Mouse (Mus musculus) lung, embryonic 14.5 days (tissue): ENCODE data around the gene Pak4. TPM values are rescaled to one million over a fixed set of nuclear protein-coding genes. Genes with fewer than 3 reads are reported as not detected.
"Not testable (repeated sequence)": the region's sequence is repeated elsewhere in the genome, so short reads cannot be mapped to it uniquely, and the experiment has no call there.

Experiments used
- ATAC-seq: fragments of 200-750 bp; cut with Nextera tagmentation; 2 replicates; pipeline ENCODE4 v1.8.0; 2017; ENCODE audit warnings: mild to moderate bottlenecking, moderate TSS enrichment, moderate library complexity; ENCODE audit not compliant: insufficient read depth
- DNase-seq: peaks from one replicate; pipeline ENCODE4 v3.0.0-alpha.2; 2015
- H3K27ac ChIP-seq: fragments of 300-500 bp; sonication (generic); 2 replicates; pipeline ENCODE4 v1.5.1; 2014; ENCODE audit warnings: low read depth, mild to moderate bottlenecking, moderate library complexity
- H3K27me3 ChIP-seq: fragments of 300-500 bp; sonication (generic); 2 replicates; pipeline ENCODE4 v1.6.1; 2014; ENCODE audit warnings: low read length, control low read depth; ENCODE audit not compliant: insufficient read depth
- H3K36me3 ChIP-seq: fragments of 300-500 bp; sonication (generic); 2 replicates; pipeline ENCODE4 v1.6.1; 2014; ENCODE audit warnings: control low read depth; ENCODE audit not compliant: insufficient read depth
- H3K4me1 ChIP-seq: fragments of 300-500 bp; sonication (generic); 2 replicates; pipeline ENCODE4 v1.6.1; 2014; ENCODE audit warnings: antibody characterized with exemption, control low read depth; ENCODE audit not compliant: insufficient read depth
- H3K4me2 ChIP-seq: fragments of 300-500 bp; sonication (generic); 2 replicates; pipeline ENCODE4 v1.6.1; 2014; ENCODE audit warnings: mild to moderate bottlenecking
- H3K4me3 ChIP-seq: fragments of 300-500 bp; sonication (generic); 2 replicates; pipeline ENCODE4 v1.5.1; 2014; ENCODE audit warnings: low read depth, low read length
- H3K9ac ChIP-seq: fragments of 300-500 bp; sonication (generic); 2 replicates; pipeline ENCODE4 v1.6.1; 2014
- H3K9me3 ChIP-seq: fragments of 300-500 bp; sonication (generic); 2 replicates; pipeline ENCODE4 v1.6.1; 2016; ENCODE audit warnings: low read depth, low read length, control low read depth
- CTCF ChIP-seq: IDR thresholded peaks from 2 replicates; pipeline ENCODE4 v1.5.1; 2016; ENCODE audit warnings: antibody characterized with exemption, low read depth
- WGBS: fragments of 180-500 bp; shearing (Covaris S2); extraction: QIAGEN DNeasy Blood & Tissue Kit; methylation state at CpG from one replicate; pipeline ENCODE4 v1.1.7; 2014; 5-methylcytosine and 5-hydroxymethylcytosine counted together
- polyA plus RNA-seq: library from polyadenylated mRNA; unstranded; fragments of >200 nt; fragmentation: Nextera tagmentation; extraction: Ambion mirVana; gene quantifications from 2 replicates; pipeline ENCODE4 v1.2.1, GENCODE M21; 2014

Gene Pak4
- polyA plus RNA-seq, 1 experiment from 2014 or later = 52.5 TPM

DNA sequence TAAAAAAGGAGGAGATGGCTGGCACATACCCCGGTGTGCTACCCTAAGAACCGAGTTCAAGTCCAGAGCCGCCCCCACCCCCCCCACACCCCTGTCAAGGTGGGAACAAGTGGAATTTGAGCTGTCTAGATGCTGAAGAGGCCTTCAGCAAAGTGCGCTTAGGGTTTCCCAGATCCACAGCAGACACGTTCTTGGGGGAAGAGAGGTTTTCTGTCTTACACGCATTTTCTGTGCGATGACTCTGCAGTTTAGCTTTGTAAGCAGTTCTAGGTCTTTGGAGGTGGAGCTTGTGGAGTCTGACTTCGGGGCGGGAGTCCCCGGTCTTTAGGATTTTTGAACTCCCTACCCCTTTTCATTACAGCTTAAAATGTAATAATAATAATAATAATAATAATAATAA is 33.1 kb upstream of the Pak4 start, which contains the start of gene Acp7:
Gene Acp7 (minus strand): TSS at position 260 of the 400 bp plus-strand sequence.
- WGBS = 31% methylated on average over 10 of the region's 10 CpGs
- Histone ChIP-seq H3K27me3 (peaks cover 35% of the 10 kb centered on the region), H3K9me3 (no peaks in the 10 kb centered on the region), H3K9ac (no peak within 1 kb of the TSS; the same call in 1 of the 2 replicates), H3K27ac (no peak within 1 kb of the TSS), H3K4me3 (peak within 1 kb of the TSS; percentile 19), H3K4me2 (peak within 1 kb of the TSS; percentile 49), H3K4me1 (no peaks in the 10 kb centered on the region), H3K36me3 (no peaks in the 10 kb centered on the region)
- TF ChIP-seq CTCF = no peak
- ATAC-seq (no peak), DNase-seq (no peak)

DNA sequence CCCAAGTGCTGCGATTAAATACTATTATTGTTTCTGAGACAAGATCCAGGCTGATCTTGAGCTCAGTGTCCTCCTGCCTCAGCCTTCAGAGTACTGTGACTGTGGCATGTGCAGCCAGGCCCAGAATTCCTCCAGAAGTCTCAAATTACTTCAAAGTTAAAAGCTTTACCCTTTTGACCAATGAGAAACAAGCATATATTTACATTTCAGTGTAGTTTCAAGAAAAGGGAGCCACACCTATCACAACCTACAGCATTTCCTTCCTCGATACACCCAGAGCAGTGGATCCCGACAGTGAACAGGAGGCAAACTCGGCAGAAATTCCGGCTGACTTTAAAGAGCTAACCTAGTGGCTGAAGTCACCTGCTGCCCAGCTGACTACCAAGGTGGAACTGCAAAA is 26.8 kb upstream of the Pak4 start:
- no peak overlapping the region for H3K4me3 ChIP-seq
- no peak overlapping the region for H3K27ac ChIP-seq
- TF ChIP-seq CTCF = no peak
- DNase-seq = no peak
- 72% methylated on average over 5 of the region's 5 CpGs for WGBS
- H3K36me3 ChIP-seq = no peaks in the 10 kb centered on the region
- H3K9ac ChIP-seq = no peak overlapping the region
- no peaks in the 10 kb centered on the region for H3K4me1 ChIP-seq
- H3K27me3 ChIP-seq = peaks cover 15% of the 10 kb centered on the region
- no peaks in the 10 kb centered on the region for H3K9me3 ChIP-seq
- no peak overlapping the region for H3K4me2 ChIP-seq
- ATAC-seq = no peak

DNA sequence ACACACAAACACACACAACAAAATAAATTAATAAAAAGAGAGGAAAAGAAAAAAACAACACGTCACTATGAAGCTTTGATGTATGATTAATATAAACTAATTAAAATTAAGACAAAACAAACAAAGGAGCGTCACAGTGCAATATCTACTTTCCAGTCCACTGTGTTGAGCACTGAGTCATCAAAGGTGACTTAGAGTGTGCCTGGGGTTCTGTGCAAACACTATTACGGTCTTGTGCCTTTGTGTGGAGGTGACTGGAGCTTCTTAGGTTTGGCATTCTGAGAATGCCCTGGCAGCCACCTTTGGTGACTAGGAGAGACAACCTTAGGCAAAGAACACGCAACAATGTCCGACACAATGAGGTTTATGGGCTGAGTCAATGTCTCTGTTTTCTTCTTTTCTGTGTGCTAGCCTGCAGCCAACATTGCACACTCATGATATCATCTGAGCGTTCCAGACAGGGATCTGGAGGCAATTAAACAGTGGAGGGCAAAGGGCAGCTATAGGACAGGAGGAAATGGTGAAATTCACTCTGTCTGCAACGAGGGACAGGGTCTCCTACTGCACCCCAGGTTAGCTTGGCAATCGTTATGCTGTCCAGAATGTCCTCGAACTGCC is 21.2 kb upstream of the Pak4 start:
- no peak for TF ChIP-seq CTCF
- H3K9me3 ChIP-seq = no peaks in the 10 kb centered on the region
- no peak overlapping the region for H3K4me3 ChIP-seq
- H3K27ac ChIP-seq = no peak overlapping the region
- no peaks in the 10 kb centered on the region for H3K4me1 ChIP-seq
- no peak for ATAC-seq
- H3K36me3 ChIP-seq = no peaks in the 10 kb centered on the region
- no peak overlapping the region for H3K4me2 ChIP-seq
- 43% methylated on average over 9 of the region's 9 CpGs for WGBS
- no peaks in the 10 kb centered on the region for H3K27me3 ChIP-seq
- no peak for DNase-seq
- no peak overlapping the region for H3K9ac ChIP-seq

DNA sequence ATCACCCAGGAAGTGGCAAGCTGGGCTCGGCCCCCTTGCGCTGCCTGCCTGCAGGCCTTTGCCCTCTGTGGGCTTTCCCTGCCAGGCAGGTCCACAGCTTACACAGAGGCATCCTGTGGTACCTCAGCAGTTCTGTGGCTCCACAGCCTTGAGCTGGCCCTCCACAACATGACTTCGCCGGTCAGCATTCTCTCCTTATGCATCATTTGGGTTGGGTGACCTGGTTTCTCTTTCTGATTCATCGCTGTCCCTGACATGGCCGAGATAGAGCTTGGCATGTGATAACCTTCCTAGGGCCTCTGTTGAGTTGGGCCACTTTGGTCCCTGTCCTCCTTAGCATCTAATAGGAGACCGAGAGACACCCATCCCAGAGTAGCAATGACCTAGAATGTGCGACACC is 8.0 kb upstream of the Pak4 start:
- H3K27me3 ChIP-seq = no peaks in the 10 kb centered on the region
- DNase-seq = no peak
- H3K4me2 ChIP-seq = no peak overlapping the region
- H3K9ac ChIP-seq = no peak overlapping the region
- no peak overlapping the region for H3K27ac ChIP-seq
- no peaks in the 10 kb centered on the region for H3K36me3 ChIP-seq
- ATAC-seq = no peak
- WGBS = 87% methylated on average over 8 of the region's 8 CpGs
- no peak overlapping the region for H3K4me3 ChIP-seq
- H3K9me3 ChIP-seq = no peaks in the 10 kb centered on the region
- no peak for TF ChIP-seq CTCF
- no peaks in the 10 kb centered on the region for H3K4me1 ChIP-seq

DNA sequence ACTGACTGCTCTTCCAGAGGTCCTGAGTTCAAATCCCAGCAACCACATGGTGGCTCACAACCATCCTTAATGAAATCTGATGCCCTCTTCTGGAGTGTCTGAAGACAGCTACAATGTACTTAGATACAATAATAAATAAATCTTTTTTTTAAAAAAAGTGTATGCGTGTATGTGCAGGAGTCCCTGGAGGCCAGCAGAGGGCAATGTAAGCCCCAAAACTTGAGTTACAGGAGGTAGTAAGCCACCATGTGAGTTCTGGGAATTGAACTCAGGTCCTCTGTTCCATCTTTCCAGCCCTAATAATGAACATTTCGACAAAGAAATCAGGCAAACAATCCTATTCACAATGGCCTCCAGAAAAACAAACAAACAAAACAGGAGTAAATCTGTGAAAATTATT is 5.8 kb upstream of the Pak4 start:
- not testable (repeated sequence) for H3K9me3 ChIP-seq, H3K36me3 ChIP-seq, ATAC-seq, H3K4me1 ChIP-seq, H3K27me3 ChIP-seq, H3K27ac ChIP-seq, H3K4me2 ChIP-seq, H3K4me3 ChIP-seq, H3K9ac ChIP-seq
- TF ChIP-seq CTCF = peak; percentile 48
- WGBS = 74% methylated on average over 2 of the region's 2 CpGs
- DNase-seq = peak; percentile 18

DNA sequence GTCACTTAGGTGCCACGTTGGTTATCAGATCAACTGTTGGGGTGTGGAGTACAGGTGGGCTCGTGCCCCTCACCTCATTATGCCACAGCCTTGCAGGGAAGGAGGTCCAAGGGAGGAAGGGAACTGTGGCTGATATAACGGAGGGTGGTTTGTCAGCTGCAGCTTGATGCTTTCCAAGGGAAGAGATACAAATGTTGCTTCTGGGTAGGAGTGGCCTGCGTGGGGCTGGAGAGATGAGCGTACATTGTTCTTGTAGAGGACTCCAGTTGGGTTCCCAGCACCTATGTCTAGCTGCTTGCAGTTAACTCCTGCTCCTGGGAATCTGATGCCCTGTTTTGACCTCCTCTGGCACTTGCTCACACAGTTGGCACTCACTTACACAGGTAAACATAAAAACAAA is 5.2 kb upstream of the Pak4 start:
- Histone ChIP-seq H3K4me3 (no peak overlapping the region), H3K4me1 (no peaks in the 10 kb centered on the region), H3K27ac (no peak overlapping the region), H3K9me3 (no peaks in the 10 kb centered on the region), H3K27me3 (no peaks in the 10 kb centered on the region), H3K9ac (no peak overlapping the region), H3K36me3 (no peaks in the 10 kb centered on the region), H3K4me2 (no peak overlapping the region)
- ATAC-seq (no peak), DNase-seq (no peak)
- no peak for TF ChIP-seq CTCF
- WGBS = 63% methylated on average over 5 of the region's 5 CpGs

DNA sequence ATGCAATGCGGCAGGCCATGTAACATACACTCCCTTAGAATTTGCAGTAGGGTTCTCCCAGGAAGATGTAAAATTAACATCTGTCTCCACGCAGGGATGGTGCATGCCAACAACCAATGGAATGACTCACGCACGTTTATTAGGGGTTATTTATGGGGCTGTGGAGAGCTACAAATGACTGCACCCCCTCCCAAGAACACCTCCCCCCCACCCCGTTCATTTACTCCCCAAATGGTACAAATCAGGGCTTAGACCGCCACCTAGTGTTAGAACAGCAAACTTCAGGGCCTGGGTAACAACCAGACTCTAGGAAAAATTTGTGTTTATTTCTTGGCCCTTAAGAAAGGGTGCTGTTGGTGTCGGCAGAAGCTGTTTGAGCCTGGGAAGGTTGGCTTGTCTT is 3.7 kb upstream of the Pak4 start:
- WGBS = 19% methylated on average over 7 of the region's 7 CpGs
- Histone ChIP-seq H3K36me3 (no peaks in the 10 kb centered on the region), H3K4me1 (peaks cover 3% of the 10 kb centered on the region; the same call in 1 of the 2 replicates), H3K9ac (no peak overlapping the region), H3K9me3 (no peaks in the 10 kb centered on the region), H3K27ac (no peak overlapping the region), H3K27me3 (no peaks in the 10 kb centered on the region), H3K4me2 (no peak overlapping the region), H3K4me3 (no peak overlapping the region)
- TF ChIP-seq CTCF = peak; percentile 83
- DNase-seq (peak; percentile 84), ATAC-seq (no peak)
